Mouse (Mus musculus) lung, postnatal 14 days (tissue): ENCODE measurements around the gene Trex1.

Experiments used
- DNase-seq: peaks from one replicate; pipeline ENCODE4 v3.0.0; 2021

Trex1 gene

GRCm38 (mm10) chr9:109050674-109050997 is 8.9 kb downstream of the Trex1 start:
- no peak for DNase-seq

DNA sequence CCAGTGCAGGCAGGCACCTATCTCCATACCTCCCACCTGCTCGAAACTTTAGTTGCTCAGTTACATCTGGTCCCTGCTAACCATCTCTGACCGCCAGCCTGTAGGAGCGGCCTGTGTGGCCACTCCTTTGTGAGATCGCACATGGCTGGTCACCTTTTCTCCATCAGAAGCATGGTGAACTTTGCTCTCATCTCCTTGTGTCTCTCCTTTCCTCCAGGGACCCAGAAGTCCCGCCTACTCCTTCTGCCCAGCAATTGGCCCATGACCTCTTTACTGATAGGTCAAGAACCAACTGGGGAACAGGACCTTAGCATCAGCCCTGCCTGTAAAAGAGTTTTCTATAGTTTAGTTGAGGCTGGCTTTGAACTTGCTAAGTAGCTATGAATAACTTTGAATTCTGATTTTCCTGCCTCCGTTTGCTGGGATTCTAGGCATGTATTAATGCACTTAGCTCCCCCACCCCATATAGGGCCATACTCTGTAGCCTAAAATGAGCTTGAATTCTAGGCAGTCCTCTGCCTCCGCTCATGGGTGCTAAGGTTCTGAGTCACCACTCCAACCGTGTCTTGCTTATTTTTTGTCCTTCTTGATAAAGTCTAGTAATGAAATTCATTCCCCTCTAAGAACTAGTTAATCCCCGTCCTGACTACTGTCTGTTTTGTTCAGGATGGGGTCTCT is 9.4 kb downstream of the Trex1 start:
- no peak for DNase-seq

- DNase-seq = no peak
These were observed 10.2 kb downstream of the Trex1 start for GRCm38 (mm10) chr9:109049316-109049715.

- peak; percentile 67 for DNase-seq
These were observed 13.2 kb downstream of the Trex1 start for GRCm38 (mm10) chr9:109046306-109046705.

- no peak for DNase-seq
These were observed 18.2 kb downstream of the Trex1 start for GRCm38 (mm10) chr9:109041351-109041750.

- DNase-seq = peak; percentile 46
These were observed 18.6 kb downstream of the Trex1 start for GRCm38 (mm10) chr9:109040906-109041305.

DNA sequence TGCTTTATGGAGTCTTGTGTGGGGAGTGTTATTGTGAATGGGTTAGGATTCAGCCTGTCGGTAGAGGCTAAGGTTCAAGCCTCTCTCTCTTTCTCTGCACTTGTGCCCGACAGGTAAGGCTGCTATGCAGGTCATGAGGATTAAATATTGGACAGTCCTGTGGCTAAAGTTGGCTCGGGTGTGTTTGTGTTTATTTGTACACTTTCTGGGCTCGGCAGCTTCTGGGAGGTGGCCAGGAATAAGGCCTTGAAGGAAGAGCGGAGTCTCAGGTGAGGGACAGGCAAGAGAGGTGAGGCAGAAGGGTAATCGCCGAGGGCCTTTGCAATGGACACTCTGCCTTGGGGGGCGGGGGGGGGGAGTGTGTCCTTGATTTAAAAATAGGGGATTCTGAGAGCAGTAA is 19.3 kb downstream of the Trex1 start:
- no peak for DNase-seq

DNA sequence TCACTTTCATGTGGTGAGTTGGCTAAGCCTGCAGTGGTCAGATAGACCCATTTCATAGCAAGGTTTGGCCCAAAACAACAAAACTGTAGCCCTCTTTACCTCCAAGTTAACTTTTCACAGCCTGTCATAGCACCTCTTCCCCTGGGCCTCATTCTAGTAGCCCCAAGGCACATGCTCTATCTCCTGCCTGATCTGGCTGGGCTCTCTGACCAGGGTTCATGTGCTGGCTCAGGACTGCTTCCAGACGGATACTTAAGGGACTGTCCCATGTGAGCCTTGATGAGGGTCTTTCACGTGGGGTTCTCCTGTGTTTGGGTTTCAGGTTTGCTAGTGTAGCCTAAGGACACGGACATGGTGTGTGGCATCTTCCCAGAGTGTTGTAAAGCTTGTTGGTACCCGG is 19.9 kb downstream of the Trex1 start:
- no peak for DNase-seq

DNA sequence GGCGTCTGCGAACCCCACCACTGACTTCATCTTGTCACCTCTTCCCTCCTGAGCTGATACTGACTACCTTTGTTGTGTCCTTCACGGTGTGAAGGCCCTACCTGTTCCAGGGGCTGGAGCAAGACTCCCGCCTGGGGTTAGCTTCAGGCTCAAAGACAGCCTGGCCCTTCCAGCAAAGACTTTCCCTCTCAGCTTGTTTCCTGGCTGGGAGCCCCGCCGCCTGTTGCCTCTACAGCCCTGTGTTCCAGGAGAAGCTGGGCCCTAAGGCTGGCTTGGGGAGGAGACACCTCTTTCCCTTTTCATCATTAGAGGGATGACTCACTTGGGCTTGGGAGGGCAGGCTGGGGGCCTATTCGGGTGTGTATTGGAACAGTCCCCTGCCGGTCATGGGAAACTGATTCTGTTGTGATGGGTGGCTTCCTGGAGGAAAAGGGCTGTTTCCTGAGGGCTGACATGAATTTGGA is 20.6 kb downstream of the Trex1 start:
- peak; percentile 65 for DNase-seq

DNA sequence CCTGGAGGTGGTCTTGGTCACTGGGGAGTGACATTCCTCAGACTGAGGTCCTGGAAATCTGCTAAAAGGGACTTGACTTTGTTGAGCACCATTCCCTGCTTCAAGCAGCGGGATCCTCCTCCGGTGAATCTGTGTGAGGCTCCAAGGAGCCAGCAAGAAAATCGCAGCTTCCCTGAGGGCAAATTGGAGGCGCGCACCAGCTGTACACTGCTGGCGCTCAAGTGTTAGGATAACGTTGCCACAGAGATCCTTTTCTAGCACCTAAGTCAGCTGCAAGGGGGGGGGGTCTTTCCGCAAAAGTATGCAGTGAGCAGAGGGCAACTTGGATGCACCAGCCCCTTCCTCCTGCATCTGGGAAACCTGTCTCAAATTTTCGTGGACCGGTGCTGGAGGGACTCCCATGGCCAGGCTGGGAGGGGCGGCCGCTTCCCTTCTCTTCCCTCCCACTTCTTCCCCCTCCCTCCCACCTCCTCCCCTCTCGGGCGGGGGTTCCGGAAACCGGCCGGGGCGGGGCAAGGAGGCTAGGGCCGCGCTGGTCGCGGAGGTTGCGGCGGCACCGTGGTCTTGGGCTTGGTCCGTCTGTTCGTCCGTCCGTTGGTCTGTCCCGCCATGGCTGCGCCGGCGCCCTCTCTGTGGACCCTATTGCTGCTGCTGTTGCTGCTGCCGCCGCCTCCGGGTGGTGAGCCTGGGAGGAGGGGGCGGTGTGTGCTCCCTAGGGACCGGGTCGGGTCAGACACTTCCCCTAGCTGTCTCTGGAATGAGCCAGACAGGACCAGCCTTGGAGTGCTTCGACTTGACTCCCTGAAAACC is 21.2 kb downstream of the Trex1 start, which contains the start of gene Shisa5:
Gene Shisa5, plus strand, starts transcription at position 480 of the 810 bp plus-strand sequence.
- DNase-seq = peak; percentile 87

GRCm38 (mm10) chr9:109032435-109032834 is 27.1 kb downstream of the Trex1 start:
- DNase-seq = no peak

DNA sequence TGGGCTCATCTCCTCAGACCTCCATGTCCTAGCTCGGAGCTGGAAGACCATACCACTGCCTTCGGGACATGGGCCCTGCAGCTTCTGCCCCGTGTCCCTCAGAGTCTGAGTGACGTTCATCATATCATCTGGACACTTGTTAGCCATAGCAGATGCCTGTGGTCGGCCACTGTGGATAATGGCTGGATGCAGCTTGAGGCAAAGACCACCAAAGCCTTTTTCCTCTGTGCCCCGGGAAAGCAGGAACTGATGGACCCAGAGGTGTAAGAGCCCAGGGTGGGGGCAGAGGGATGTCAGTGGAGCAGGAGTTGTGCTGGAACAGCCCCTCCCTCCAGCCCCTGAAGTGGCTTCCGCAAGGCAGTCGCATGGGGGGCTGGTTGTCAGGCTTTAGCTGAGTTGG is 27.8 kb downstream of the Trex1 start:
- DNase-seq = no peak

DNA sequence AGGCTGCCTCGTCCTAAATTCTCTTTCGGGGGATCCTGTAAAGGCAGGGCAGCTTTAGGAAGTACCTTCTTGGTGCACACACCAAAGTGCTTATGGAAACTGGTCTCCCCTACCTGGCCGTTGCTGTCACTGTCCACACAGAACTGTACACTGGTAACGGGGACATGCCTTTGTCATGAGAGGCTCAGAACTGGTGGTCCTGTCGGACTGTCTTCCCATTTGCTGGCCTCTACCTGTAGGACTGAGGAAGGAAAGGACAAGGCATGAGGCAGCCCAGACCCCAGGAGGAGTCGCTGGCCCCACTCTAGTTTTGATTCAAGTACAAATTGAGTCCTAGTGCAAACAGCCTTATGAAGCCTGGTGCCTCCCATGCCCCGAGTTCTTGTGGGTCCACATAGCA is 28.5 kb downstream of the Trex1 start:
- no peak for DNase-seq

DNA sequence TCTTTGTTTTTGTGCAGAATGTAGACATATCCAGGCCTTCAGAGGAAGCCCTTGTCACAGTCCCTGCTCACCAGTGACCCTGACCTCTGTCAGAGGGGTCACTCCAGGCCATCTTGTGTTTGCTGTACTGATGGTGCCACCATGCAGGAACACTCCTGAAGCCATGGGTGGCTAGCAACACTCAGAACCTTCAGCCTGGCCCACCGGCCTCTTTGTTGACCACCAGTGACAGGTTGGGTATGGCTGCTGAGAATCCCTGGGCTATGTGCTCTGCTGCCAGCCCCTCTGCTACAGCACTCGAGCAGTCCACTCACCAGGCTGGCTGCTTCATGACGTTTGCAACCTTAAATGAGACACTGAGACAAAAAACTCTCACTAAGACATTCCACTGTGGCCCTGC is 29.2 kb downstream of the Trex1 start:
- no peak for DNase-seq

DNA sequence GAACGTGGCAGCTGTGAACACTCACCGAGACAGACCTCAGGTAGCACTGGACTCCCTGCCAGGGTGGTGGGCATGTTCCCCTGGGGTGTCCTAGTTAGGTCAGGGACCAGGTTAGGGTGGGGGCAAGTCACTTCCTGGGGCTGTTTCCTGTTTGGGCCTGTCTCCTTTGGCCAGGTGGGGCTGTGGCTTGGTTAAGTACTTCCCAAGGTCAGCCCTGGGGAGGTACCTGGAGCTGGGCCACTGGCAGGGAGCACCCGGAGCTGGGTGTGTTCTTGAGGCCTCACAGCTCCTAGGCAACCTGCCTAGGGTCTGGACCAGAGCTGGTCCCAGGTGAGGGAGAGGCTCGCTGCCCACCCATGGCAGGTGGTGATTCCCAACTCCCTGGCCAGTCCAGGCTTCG is 30.6 kb downstream of the Trex1 start:
- DNase-seq = no peak

GRCm38 (mm10) chr9:109028421-109028820 is 31.1 kb downstream of the Trex1 start:
- no peak for DNase-seq

DNA sequence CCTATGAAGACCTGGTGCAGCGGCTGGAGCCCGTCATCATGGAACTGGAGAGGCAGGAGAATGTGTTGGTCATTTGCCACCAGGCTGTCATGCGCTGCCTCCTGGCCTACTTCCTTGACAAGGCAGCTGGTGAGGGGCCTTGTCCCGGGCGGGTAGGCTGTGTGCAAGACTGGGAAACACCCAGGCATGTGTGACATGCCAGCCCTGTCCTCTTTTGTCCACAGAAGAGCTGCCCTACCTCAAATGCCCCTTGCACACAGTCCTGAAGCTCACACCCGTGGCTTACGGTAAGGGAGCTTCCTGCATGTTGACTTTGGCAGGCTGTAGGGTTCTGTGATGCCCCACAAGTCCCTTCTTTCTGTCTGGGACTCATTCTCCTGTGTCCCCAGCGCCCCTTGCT is 32.0 kb downstream of the Trex1 start:
- DNase-seq = no peak

DNA sequence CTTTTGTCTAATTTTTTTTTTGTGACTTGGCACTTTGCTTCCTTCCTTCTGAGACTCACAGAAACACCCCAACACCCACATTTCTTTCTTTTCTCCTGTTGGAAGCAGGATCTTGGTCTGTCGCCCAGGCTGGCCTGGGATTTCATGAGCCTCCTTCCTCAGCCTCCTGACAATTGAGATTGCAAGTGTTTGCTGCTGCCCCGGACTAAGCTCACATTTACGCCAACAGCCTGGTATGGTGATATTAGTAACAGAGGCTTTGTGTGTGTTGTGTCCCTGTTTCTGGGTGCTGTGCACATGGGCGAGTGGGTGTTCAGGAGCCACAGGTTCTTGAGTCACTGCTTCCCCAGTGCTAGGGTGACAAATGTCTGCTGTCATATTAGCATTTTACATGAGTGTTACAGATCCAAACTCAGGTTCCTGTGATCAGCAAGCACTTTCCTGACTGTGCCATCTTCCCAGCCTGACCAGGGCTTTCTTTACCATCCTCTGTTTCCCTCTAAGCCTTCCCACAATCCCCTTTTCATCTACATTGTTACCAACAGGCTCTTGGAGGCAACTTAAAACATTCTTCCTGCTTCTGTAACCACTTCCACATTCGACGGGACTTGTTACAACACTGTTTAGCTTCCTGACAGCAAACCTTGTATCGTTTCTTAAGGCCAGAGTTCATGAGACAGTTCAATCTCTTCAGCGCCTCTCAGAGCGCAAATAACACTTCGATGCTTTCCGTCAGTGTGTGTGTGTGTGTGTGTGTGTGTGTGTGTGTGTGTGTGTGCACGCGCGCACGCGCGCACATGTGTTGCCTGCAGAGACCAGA is 36.5 kb downstream of the Trex1 start:
- no peak for DNase-seq

- no peak for DNase-seq
These were observed 38.1 kb downstream of the Trex1 start for GRCm38 (mm10) chr9:109021428-109021827.

GRCm38 (mm10) chr9:109016973-109017604 is 42.4 kb downstream of the Trex1 start:
- no peak for DNase-seq

- DNase-seq = no peak
These were observed 44.1 kb downstream of the Trex1 start for GRCm38 (mm10) chr9:109015397-109015796.

GRCm38 (mm10) chr9:109010316-109010690 is 49.2 kb downstream of the Trex1 start:
- no peak for DNase-seq
